Mouse (Mus musculus) embryonic facial prominence, embryonic 12.5 days (tissue): ENCODE results near the gene Metap1. TPM values are rescaled to one million over a fixed set of nuclear protein-coding genes. Genes with fewer than 3 reads are reported as not detected.

Experiments used
- ATAC-seq: fragments of 200-750 bp; cut with Nextera tagmentation; 2 replicates; pipeline ENCODE4 v1.8.0; 2017; ENCODE audit not compliant: insufficient number of reproducible peaks, insufficient read depth, low FRiP score, low TSS enrichment
- H3K27ac ChIP-seq: fragments of 300-500 bp; sonication (generic); 2 replicates; pipeline ENCODE4 v1.5.1; 2016; ENCODE audit warnings: mild to moderate bottlenecking
- H3K27me3 ChIP-seq: fragments of 300-500 bp; sonication (generic); 2 replicates; pipeline ENCODE4 v1.6.1; 2016; ENCODE audit warnings: mild to moderate bottlenecking, moderate library complexity
- H3K36me3 ChIP-seq: fragments of 300-500 bp; sonication (generic); 2 replicates; pipeline ENCODE4 v1.6.1; 2016; ENCODE audit warnings: mild to moderate bottlenecking
- H3K4me1 ChIP-seq: fragments of 300-500 bp; sonication (generic); 2 replicates; pipeline ENCODE4 v1.6.1; 2016
- H3K4me2 ChIP-seq: fragments of 300-500 bp; sonication (generic); replicated peaks from 2 replicates; pipeline ENCODE4 v1.6.1; 2016; ENCODE audit warnings: mild to moderate bottlenecking, moderate library complexity
- H3K4me3 ChIP-seq: fragments of 300-500 bp; sonication (generic); 2 replicates; pipeline ENCODE4 v1.5.1; 2016; ENCODE audit warnings: mild to moderate bottlenecking
- H3K9ac ChIP-seq: fragments of 300-500 bp; sonication (generic); 2 replicates; pipeline ENCODE4 v1.6.1; 2016; ENCODE audit warnings: mild to moderate bottlenecking, moderate library complexity
- H3K9me3 ChIP-seq: fragments of 300-500 bp; sonication (generic); 2 replicates; pipeline ENCODE4 v1.6.1; 2016; ENCODE audit warnings: mild to moderate bottlenecking, moderate library complexity
- WGBS: fragments of 180-500 bp; shearing (Covaris S2); methylation state at CpG from one replicate; pipeline ENCODE4 v1.1.7; 2016; 5-methylcytosine and 5-hydroxymethylcytosine counted together
- polyA plus RNA-seq: library from polyadenylated mRNA; unstranded; fragments of >200 nt; fragmentation: Nextera tagmentation; extraction: Ambion mirVana; gene quantifications from 2 replicates; pipeline ENCODE4 v1.2.1, GENCODE M21; 2016

The Metap1 gene
- 43.9 and 46.6 TPM in 2 replicates for polyA plus RNA-seq

DNA sequence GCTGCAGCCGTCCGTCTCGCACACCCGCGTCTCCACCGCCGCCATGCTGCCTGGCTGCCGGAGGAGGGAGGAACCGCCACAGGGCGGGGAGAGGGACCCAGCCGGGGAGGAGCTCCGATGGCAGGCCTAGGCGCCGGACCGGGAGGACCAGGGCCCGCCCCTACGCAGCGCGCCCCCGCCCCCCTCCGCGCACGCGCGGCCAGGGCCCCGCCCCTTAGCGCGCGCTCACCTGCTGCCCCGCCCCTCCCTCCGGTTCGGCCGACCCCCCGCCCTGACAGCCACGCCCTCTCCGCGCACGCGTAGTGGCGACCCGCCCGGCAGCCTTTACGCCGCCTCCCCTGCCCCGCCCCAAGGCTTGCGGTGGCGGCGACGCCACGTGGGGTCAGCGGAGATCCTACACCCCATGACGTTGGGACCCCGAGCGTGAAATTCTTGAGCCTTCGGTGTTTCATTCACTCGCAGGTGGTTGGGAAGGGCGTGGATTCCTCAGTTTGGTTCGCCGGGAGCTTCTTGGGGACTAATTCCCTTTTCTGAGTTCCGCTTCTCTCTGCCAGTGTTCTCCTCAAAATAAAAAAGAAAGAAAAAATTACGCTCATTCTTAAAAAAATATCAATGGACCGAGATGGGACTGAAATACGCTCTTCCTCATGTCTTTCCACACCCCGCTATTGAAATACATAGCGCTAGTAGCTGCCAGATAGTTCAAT lies at the start of gene Metap1:
Gene Metap1 (minus strand): TSS at position 189 of the 707 bp plus-strand sequence.
- peak within 1 kb of the TSS; percentile 78 for H3K4me2 ChIP-seq
- peaks cover 8% of the 10 kb centered on the region for H3K4me1 ChIP-seq
- H3K27ac ChIP-seq: peak within 1 kb of the TSS; percentile 76
- WGBS: under 1% methylated on average over 42 of the region's 65 CpGs
- H3K9me3 ChIP-seq: no peaks in the 10 kb centered on the region
- H3K36me3 ChIP-seq: peaks cover 16% of the 10 kb centered on the region
- H3K27me3 ChIP-seq: no peaks in the 10 kb centered on the region
- ATAC-seq: peak; percentile 98
- H3K9ac ChIP-seq: peak within 1 kb of the TSS; percentile 95
- peak within 1 kb of the TSS; percentile 91 for H3K4me3 ChIP-seq

DNA sequence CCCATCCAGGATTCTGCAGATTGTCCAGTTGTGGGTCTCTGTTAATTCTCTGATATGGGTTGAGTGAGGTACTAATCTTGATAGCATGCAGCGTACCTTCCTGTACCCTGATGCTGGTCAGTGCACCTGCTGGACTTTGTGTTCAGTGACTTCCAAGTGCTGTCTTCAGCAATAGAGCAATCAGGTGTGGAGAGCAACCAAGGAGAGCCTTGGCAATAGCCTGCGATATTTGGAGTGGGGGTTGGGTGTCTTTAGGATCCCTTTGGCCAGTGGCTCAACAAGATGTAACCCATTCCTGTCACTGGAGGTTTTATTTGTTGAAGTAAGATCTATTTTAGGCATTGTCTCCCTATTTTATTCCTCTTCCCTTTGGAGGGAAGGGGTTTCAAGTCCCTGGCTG lies 46.7 kb upstream of the Metap1 start:
- WGBS: 96% methylated on average over 2 of the region's 2 CpGs
- Histone ChIP-seq H3K36me3 (peaks cover 5% of the 10 kb centered on the region; the same call in 1 of the 2 replicates), H3K9me3 (no peaks in the 10 kb centered on the region), H3K27me3 (no peaks in the 10 kb centered on the region), H3K4me3 (no peak overlapping the region), H3K4me2 (no peak overlapping the region), H3K27ac (no peak overlapping the region), H3K4me1 (peaks cover 15% of the 10 kb centered on the region; the same call in 1 of the 2 replicates), H3K9ac (no peak overlapping the region)
- ATAC-seq: no peak

- WGBS: 56% methylated on average over 2 of the region's 2 CpGs
- no peak overlapping the region for H3K4me3 ChIP-seq
- no peak for ATAC-seq
These were observed 43.4 kb upstream of the Metap1 start for GRCm38 (mm10) chr3:138532764-138533163.

GRCm38 (mm10) chr3:138531479-138532181 lies 42.3 kb upstream of the Metap1 start:
- H3K9me3 ChIP-seq: no peaks in the 10 kb centered on the region
- 58% methylated on average over 12 of the region's 12 CpGs for WGBS
- H3K36me3 ChIP-seq: peaks cover 5% of the 10 kb centered on the region; the same call in 1 of the 2 replicates
- no peak overlapping the region for H3K4me3 ChIP-seq
- H3K27ac ChIP-seq: no peak overlapping the region
- H3K9ac ChIP-seq: no peak overlapping the region
- H3K4me1 ChIP-seq: peaks cover 30% of the 10 kb centered on the region
- no peak overlapping the region for H3K4me2 ChIP-seq
- ATAC-seq: no peak
- H3K27me3 ChIP-seq: no peaks in the 10 kb centered on the region

More at GRCm38 (mm10) chr3:138532764-138533163, 43.4 kb upstream of the Metap1 start:
- H3K36me3 ChIP-seq: peaks cover 5% of the 10 kb centered on the region; the same call in 1 of the 2 replicates
- H3K4me2 ChIP-seq: no peak overlapping the region
- no peaks in the 10 kb centered on the region for H3K9me3 ChIP-seq
- no peak overlapping the region for H3K27ac ChIP-seq
- no peak overlapping the region for H3K9ac ChIP-seq
- peaks cover 30% of the 10 kb centered on the region for H3K4me1 ChIP-seq
- H3K27me3 ChIP-seq: no peaks in the 10 kb centered on the region

DNA sequence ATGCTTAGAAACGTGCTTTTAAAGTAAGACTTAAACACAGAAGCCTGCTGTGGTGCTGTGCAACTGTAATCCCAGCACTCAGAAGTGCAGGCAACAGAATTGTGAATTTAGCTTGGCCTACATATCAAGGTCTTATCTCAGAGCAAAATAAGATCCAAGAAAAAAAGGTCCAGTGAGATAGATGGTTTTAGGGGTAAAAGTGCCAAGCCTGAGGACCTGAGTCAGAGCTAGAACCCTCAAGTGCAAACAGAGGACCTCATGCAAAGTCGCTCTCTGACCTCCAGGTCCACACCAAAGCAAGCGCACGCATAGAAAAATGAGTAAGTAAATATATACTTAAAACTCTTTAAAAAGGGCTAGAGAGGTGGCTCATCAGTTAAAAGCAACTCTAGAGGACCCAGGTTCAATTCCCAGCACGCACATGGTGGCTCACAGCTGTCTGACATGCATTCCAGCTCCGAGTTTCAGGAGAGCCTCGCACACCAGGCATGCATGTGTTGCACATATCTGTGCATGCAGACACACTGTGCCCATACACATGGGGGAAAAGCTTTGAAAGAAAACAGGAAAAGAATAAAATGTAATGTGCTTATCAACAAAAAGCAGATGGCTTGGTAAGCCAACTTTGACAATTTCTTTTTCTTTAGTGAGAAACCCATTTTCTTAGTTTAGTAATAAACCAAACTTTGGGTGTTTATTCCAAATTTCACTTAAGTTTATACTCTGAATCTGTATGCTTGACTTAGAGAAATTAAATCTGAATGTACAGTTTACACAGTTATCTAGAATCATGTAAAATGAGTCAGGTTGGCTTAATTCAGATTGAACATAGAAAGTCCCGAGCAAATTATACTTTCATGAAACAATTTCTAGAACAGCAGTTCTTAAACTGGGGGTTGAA lies 41.5 kb upstream of the Metap1 start:
- Histone ChIP-seq H3K9ac (no peak overlapping the region), H3K27ac (no peak overlapping the region), H3K4me2 (no peak overlapping the region), H3K9me3 (no peaks in the 10 kb centered on the region), H3K4me1 (peaks cover 30% of the 10 kb centered on the region), H3K4me3 (no peak overlapping the region), H3K36me3 (peaks cover 2% of the 10 kb centered on the region; the same call in 1 of the 2 replicates), H3K27me3 (no peaks in the 10 kb centered on the region)
- 79% methylated on average over 8 of the region's 8 CpGs for WGBS
- no peak for ATAC-seq

- ATAC-seq: no peak
- 2% methylated on average over 16 of the region's 16 CpGs for WGBS
- Histone ChIP-seq H3K27ac (peak overlapping the region; percentile 97; the same call in 1 of the 2 replicates), H3K27me3 (no peaks in the 10 kb centered on the region), H3K4me3 (peak overlapping the region; percentile 98), H3K4me1 (peaks cover 30% of the 10 kb centered on the region), H3K9ac (peak overlapping the region; percentile 99), H3K36me3 (no peaks in the 10 kb centered on the region), H3K9me3 (no peaks in the 10 kb centered on the region), H3K4me2 (peak overlapping the region; percentile 69)
These were observed 39.0 kb upstream of the Metap1 start for GRCm38 (mm10) chr3:138528265-138528664.

- Histone ChIP-seq H3K27me3 (no peaks in the 10 kb centered on the region), H3K4me3 (peak overlapping the region; percentile 98)
These were observed 38.4 kb upstream of the Metap1 start for GRCm38 (mm10) chr3:138527667-138528231.

DNA sequence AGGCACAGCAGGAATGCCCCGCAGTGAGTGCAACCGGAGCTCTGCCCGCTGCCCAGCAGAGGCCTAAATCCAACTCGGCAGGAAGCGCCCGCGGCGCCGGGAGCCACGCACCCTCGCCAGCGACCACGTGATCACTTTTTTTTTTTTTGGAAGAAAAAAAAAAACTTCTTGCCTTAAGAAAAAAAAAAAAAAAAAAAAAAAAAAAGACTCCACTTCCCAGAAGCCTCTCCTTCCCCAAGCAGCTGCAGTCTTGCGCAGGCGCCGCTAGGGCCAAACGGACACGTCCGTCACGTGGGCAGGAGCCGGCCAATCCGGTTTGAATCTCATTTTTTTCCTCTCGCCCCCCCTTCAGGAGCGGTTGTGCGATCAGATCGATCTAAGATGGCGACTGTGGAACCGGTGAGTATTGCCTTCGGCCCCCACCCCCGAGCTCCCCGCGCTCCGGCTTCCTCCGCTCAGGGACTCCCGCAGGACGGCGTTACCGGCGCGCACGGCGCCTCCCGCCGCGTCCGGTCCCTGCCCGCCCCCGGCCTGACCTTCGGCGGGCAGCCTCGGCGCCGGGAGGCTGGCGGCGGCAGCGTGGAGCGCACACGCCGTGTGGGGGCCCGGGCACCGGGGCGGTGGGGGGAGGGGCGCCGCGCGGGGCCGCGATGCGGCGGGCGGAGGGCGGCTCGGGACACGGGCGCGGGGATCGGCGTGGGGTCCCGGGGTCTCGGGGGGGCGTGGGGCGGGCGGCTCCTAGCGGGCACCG lies 37.8 kb upstream of the Metap1 start:
- no peaks in the 10 kb centered on the region for H3K27me3 ChIP-seq
- H3K9me3 ChIP-seq: no peaks in the 10 kb centered on the region
- peak overlapping the region; percentile 98 for H3K4me3 ChIP-seq
- H3K4me1 ChIP-seq: peaks cover 27% of the 10 kb centered on the region
- peak overlapping the region; percentile 99 for H3K9ac ChIP-seq
- peak overlapping the region; percentile 97 for H3K27ac ChIP-seq
- peak; percentile 86 for ATAC-seq
- peak overlapping the region; percentile 77 for H3K4me2 ChIP-seq
- H3K36me3 ChIP-seq: no peaks in the 10 kb centered on the region
- under 1% methylated on average over 79 of the region's 85 CpGs for WGBS

More at GRCm38 (mm10) chr3:138527667-138528231, 38.4 kb upstream of the Metap1 start:
- under 1% methylated on average over 60 of the region's 64 CpGs for WGBS
- Histone ChIP-seq H3K4me2 (peak overlapping the region; percentile 69), H3K4me1 (peaks cover 30% of the 10 kb centered on the region), H3K27ac (peak overlapping the region; percentile 97), H3K36me3 (no peaks in the 10 kb centered on the region), H3K9me3 (no peaks in the 10 kb centered on the region), H3K9ac (peak overlapping the region; percentile 99)
- ATAC-seq: peak; percentile 57

GRCm38 (mm10) chr3:138526073-138526915 lies 37.0 kb upstream of the Metap1 start, which contains the start of gene Eif4e:
Gene Eif4e (plus strand): TSS chr3:138526179.
- Histone ChIP-seq H3K4me2 (peak within 1 kb of the TSS; percentile 77), H3K9me3 (no peaks in the 10 kb centered on the region), H3K27ac (peak within 1 kb of the TSS; percentile 97), H3K27me3 (no peaks in the 10 kb centered on the region), H3K4me1 (peaks cover 20% of the 10 kb centered on the region), H3K4me3 (peak within 1 kb of the TSS; percentile 48), H3K36me3 (no peaks in the 10 kb centered on the region), H3K9ac (peak within 1 kb of the TSS; percentile 59)
- 2% methylated on average over 39 of the region's 39 CpGs for whole genome bisulfite sequencing
- ATAC-seq: peak; percentile 43

DNA sequence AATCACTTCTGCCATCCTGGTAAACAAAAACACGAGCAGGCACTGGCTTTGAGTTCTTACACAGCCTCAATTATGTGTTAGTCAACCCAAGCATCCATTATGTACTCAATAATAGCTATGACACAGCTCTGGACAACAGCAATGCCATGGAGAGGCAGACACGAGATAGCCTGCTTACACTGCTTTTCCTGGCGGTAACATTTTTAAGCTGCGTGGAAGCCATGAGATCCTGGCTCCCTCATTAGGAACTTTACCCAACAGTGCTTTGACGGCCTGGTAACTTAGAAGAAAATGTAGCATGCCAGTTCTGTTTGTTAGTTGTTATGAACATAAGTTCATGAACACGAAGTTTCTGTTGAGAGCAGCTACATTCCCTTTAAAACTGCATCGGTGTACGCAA lies 36.2 kb upstream of the Metap1 start:
- no peak overlapping the region for H3K4me2 ChIP-seq
- WGBS: 45% methylated on average over 8 of the region's 8 CpGs

More for the DNA sequence above, 36.2 kb upstream of the Metap1 start:
- ATAC-seq: no peak
- no peaks in the 10 kb centered on the region for H3K9me3 ChIP-seq
- H3K27me3 ChIP-seq: no peaks in the 10 kb centered on the region
- no peak overlapping the region for H3K4me3 ChIP-seq
- no peak overlapping the region for H3K9ac ChIP-seq
- no peaks in the 10 kb centered on the region for H3K36me3 ChIP-seq
- H3K27ac ChIP-seq: no peak overlapping the region
- peaks cover 15% of the 10 kb centered on the region for H3K4me1 ChIP-seq
